Mouse (Mus musculus): ENCODE data around the gene Fam120b.
"Not testable (repeated sequence)": the region's sequence is repeated elsewhere in the genome, so short reads cannot be mapped to it uniquely, and the experiment has no call there.

The Fam120b gene

GRCm38 (mm10) chr17:15431551-15431950 lies 35.5 kb downstream of the Fam120b start:
- no peak for DNase-seq (ENCODE audit: low read depth, low spot score)

GRCm38 (mm10) chr17:15432036-15432435 lies 36.0 kb downstream of the Fam120b start:
- DNase-seq (ENCODE audit: low read depth, low spot score), result no peak

- no peak for DNase-seq (ENCODE audit: low read depth, low spot score)
These were observed 38.7 kb downstream of the Fam120b start for GRCm38 (mm10) chr17:15434748-15435147.

GRCm38 (mm10) chr17:15440067-15440462 lies 44.1 kb downstream of the Fam120b start:
- DNase-seq (ENCODE audit: low read depth, low spot score), result no peak

- DNase-seq (ENCODE audit: low read depth, low spot score), result no peak
These were observed 44.6 kb downstream of the Fam120b start for GRCm38 (mm10) chr17:15440463-15441121.

GRCm38 (mm10) chr17:15445421-15445820 lies 49.4 kb downstream of the Fam120b start:
- DNase-seq (ENCODE audit: low read depth, low spot score), result no peak

GRCm38 (mm10) chr17:15447831-15448230 lies 51.8 kb downstream of the Fam120b start:
- DNase-seq (ENCODE audit: low read depth, low spot score), result no peak

GRCm38 (mm10) chr17:15449144-15449543 lies 53.1 kb downstream of the Fam120b start:
- not testable (repeated sequence) for DNase-seq (ENCODE audit: low read depth, low spot score)

GRCm38 (mm10) chr17:15449606-15450005 lies 53.6 kb downstream of the Fam120b start:
- no peak for DNase-seq (ENCODE audit: low read depth, low spot score)

- no peak for DNase-seq (ENCODE audit: low read depth, low spot score)
These were observed 59.2 kb downstream of the Fam120b start for GRCm38 (mm10) chr17:15455203-15455602.

GRCm38 (mm10) chr17:15456595-15456994 lies 60.6 kb downstream of the Fam120b start:
- DNase-seq (ENCODE audit: low read depth, low spot score), result no peak

GRCm38 (mm10) chr17:15459761-15460160 lies 63.8 kb downstream of the Fam120b start:
- DNase-seq (ENCODE audit: low read depth, low spot score), result no peak

GRCm38 (mm10) chr17:15461921-15462495 lies 66.0 kb downstream of the Fam120b start:
- DNase-seq (ENCODE audit: low read depth, low spot score), result no peak

GRCm38 (mm10) chr17:15467669-15468068 lies 71.7 kb downstream of the Fam120b start:
- DNase-seq (ENCODE audit: low read depth, low spot score), result peak; percentile 50

- no peak for DNase-seq (ENCODE audit: low read depth, low spot score)
These were observed 76.7 kb downstream of the Fam120b start for GRCm38 (mm10) chr17:15472671-15473070.
